Mouse (Mus musculus): ENCODE measurements around the gene Tut7. TPM values are rescaled to one million over a fixed set of nuclear protein-coding genes. Genes with fewer than 3 reads are reported as not detected.
"Not testable (repeated sequence)": the region's sequence is repeated elsewhere in the genome, so short reads cannot be mapped to it uniquely, and the experiment has no call there.

Gene Tut7
- polyA plus RNA-seq, 1 experiment: 36.6 TPM

DNA sequence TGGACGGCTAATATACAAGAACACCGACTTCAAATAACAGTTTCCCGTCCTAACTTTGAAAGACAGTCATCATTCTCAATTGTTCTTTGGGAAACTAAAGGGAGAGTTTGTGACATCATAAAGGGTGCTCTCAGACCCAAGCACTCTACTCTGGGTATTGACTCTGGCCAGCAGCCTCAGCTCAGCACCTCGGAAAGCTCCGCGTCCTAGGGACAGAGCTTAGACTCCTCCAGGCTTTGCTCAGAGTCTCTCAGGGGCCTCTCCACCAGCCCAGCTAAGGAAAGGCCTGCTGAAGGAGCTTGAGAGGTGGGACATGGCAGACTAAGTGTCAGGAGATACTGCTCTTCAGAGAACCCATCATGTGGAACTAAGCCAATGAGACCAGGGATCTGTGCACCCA, 76.8 kb downstream of the Tut7 start:
- no peak overlapping the region for H3K4me3 ChIP-seq (ENCODE audit: insufficient read depth, low read length)
- TF ChIP-seq POLR2A (IDR thresholded peaks at IDR 0.05; ENCODE audit: extremely low read depth, insufficient read depth, low read length) (no peak), CTCF (IDR thresholded peaks at IDR 0.05; ENCODE audit: extremely low read depth, insufficient read depth, low read length) (no peak)
- peaks cover 5% of the 10 kb centered on the region for H3K4me1 ChIP-seq (ENCODE audit: control insufficient read depth, insufficient read depth, low read length)
- no peak overlapping the region for H3K27ac ChIP-seq (ENCODE audit: insufficient read depth, low read length)

DNA sequence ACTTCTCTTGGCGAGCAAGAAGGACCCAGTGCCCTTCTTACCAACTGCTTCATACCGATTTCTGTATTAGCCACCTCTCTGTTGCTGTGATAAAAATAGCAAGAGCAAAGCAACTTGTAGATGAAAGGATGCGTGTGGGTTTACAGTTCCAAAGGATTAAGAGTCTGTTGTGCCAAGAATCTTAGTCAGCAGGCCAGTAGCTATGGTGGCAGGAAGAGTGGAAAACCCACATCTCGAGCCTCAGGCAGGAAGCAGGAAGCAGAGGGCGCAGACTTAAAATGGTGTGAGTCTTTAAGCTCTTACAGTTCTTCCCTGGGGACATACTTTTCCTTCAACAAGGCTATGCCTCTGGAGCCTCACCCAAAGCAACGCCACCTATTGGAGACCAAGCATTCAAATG, 77.5 kb downstream of the Tut7 start:
- H3K27ac ChIP-seq (ENCODE audit: insufficient read depth, low read length): no peak overlapping the region
- H3K4me1 ChIP-seq (ENCODE audit: control insufficient read depth, insufficient read depth, low read length): peaks cover 5% of the 10 kb centered on the region
- TF ChIP-seq POLR2A (IDR thresholded peaks at IDR 0.05; ENCODE audit: extremely low read depth, insufficient read depth, low read length): no peak
- no peak for TF ChIP-seq CTCF (IDR thresholded peaks at IDR 0.05; ENCODE audit: extremely low read depth, insufficient read depth, low read length)
- H3K4me3 ChIP-seq (ENCODE audit: insufficient read depth, low read length): no peak overlapping the region

DNA sequence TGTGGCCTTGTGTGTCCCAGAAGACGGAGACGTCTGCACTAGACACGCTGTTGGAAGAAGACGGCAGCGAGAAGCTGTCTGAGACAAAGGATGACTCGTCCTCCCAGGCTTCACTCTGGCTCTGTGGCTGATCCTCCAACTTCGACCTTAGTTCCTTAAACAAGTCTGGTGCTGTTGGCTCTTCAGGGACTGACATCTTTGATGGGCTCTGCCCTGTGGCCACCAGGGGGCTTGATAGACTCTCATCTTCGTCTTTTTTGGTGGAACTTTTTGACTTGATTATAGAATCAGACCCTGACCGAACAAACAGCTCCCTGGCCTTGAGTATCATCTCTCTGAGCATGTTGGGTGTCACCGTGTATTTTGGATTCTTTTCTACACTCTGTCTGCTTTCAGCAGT, 81.2 kb downstream of the Tut7 start:
- Histone ChIP-seq H3K4me3 (ENCODE audit: insufficient read depth, low read length) (no peak overlapping the region), H3K27ac (ENCODE audit: insufficient read depth, low read length) (no peak overlapping the region), H3K4me1 (ENCODE audit: control insufficient read depth, insufficient read depth, low read length) (peaks cover 1% of the 10 kb centered on the region; the same call in 1 of the 2 replicates)
- TF ChIP-seq POLR2A (IDR thresholded peaks at IDR 0.05; ENCODE audit: extremely low read depth, insufficient read depth, low read length) (no peak), CTCF (IDR thresholded peaks at IDR 0.05; ENCODE audit: extremely low read depth, insufficient read depth, low read length) (no peak)

DNA sequence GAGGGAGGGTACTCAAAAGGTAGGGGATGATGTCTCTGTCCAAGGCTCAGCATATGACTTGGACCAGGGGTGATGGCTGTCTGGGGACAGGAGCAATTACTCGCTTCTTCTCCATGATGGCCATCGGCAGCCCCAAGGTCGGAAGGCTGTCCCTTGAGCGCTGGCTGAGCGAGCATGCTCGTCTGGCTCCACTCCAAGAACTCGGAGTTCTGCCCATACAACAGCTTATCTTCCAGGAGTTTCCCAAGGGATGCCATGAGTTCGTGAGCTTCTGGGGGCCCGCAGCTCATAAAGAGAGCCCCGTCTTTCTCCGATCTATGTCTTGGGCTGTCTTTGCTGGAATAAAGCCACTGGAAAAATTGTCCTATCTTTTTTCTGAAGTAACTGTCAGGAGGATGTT, 81.9 kb downstream of the Tut7 start:
- H3K4me1 ChIP-seq (ENCODE audit: control insufficient read depth, insufficient read depth, low read length): peaks cover 1% of the 10 kb centered on the region; the same call in 1 of the 2 replicates
- H3K4me3 ChIP-seq (ENCODE audit: insufficient read depth, low read length): no peak overlapping the region
- H3K27ac ChIP-seq (ENCODE audit: insufficient read depth, low read length): no peak overlapping the region
- TF ChIP-seq CTCF (IDR thresholded peaks at IDR 0.05; ENCODE audit: extremely low read depth, insufficient read depth, low read length) (no peak), POLR2A (IDR thresholded peaks at IDR 0.05; ENCODE audit: extremely low read depth, insufficient read depth, low read length) (no peak)

DNA sequence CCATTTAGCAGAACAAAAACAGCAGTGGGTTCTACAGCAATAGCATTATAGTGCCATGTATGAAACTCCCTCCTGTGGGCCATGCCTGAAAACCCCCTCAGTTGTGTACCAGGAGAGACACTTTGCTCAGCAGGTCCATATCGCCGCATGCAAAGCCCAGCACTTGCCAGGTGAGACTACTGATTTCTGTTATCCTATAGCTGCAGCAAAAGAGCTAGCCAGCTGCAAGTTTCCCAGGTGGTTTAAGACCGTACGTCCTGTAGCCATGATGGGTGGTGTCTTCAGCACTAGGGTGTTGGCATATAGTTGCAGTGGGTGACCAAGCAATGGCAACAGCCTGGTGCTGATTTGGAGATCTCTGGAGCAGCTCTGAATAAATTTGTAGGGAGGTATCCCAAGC, 83.5 kb downstream of the Tut7 start:
- Histone ChIP-seq H3K4me3 (ENCODE audit: insufficient read depth, low read length) (no peak overlapping the region), H3K4me1 (ENCODE audit: control insufficient read depth, insufficient read depth, low read length) (no peaks in the 10 kb centered on the region), H3K27ac (ENCODE audit: insufficient read depth, low read length) (no peak overlapping the region)
- TF ChIP-seq CTCF (IDR thresholded peaks at IDR 0.05; ENCODE audit: extremely low read depth, insufficient read depth, low read length) (no peak), POLR2A (IDR thresholded peaks at IDR 0.05; ENCODE audit: extremely low read depth, insufficient read depth, low read length) (no peak)

DNA sequence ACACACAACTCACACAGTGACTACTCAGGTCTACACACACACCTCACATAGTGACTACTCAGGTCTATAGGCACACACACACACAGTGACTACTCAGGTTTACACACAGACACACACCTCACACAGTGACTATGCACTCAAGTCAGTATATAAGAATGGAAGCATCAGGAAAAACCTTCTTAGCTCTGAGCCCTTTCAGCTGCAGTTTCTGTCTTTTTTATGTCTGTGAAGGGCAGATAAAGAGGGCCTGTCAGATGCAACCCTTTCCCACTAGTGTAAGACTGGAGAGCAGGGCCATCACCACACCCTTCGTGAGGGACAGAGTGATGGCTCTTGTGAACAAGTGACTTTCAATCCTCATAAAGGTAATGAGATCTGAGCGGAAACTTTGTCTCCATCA, 84.5 kb downstream of the Tut7 start:
- no peak for TF ChIP-seq CTCF (IDR thresholded peaks at IDR 0.05; ENCODE audit: extremely low read depth, insufficient read depth, low read length)
- TF ChIP-seq POLR2A (IDR thresholded peaks at IDR 0.05; ENCODE audit: extremely low read depth, insufficient read depth, low read length): no peak
- H3K27ac ChIP-seq (ENCODE audit: insufficient read depth, low read length): no peak overlapping the region
- H3K4me3 ChIP-seq (ENCODE audit: insufficient read depth, low read length): no peak overlapping the region
- no peaks in the 10 kb centered on the region for H3K4me1 ChIP-seq (ENCODE audit: control insufficient read depth, insufficient read depth, low read length)

DNA sequence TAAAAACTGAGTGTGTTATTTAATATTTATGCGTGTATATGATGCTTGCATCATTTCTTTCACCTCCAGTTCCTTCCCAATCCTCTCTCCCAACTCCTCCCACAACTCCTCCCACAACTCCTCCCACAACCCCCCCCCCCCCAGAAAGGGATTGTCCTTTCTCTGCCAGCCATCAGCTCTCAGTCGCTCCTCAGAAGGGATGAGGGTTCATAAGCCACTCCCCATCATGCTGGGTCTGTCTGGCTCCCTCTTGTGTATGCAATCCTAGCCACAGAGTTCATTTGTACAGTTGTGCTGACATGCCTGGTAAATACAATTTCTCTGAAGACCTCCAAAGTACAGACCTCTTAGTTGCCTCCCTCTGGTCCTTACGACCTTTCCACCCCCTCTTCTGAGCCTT, 87.8 kb downstream of the Tut7 start:
- TF ChIP-seq POLR2A (IDR thresholded peaks at IDR 0.05; ENCODE audit: extremely low read depth, insufficient read depth, low read length) (no peak), CTCF (IDR thresholded peaks at IDR 0.05; ENCODE audit: extremely low read depth, insufficient read depth, low read length) (no peak)
- H3K27ac ChIP-seq (ENCODE audit: insufficient read depth, low read length): no peak overlapping the region
- H3K4me1 ChIP-seq (ENCODE audit: control insufficient read depth, insufficient read depth, low read length): no peaks in the 10 kb centered on the region
- no peak overlapping the region for H3K4me3 ChIP-seq (ENCODE audit: insufficient read depth, low read length)

DNA sequence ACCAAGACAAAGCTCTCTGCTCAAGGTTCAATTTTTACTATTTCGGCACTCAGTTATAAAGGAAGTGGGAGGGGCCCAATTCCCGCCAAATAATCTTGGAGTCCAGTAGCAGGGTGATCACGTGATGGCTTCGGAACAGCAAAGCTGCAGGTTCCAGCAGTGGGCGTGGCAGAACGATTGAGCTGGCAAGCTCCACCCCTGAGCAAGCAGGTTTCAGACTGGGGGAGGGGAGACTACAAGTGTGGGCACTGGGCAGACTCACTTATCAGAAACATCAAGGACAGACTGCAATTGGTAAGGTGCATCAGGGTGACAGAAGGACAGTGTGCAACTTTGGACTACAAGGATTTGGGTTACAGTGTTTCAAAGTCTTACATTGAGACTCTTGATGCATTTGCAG, 88.6 kb downstream of the Tut7 start:
- not testable (repeated sequence) for H3K4me3 ChIP-seq (ENCODE audit: insufficient read depth, low read length); H3K27ac ChIP-seq (ENCODE audit: insufficient read depth, low read length); H3K4me1 ChIP-seq (ENCODE audit: control insufficient read depth, insufficient read depth, low read length)

DNA sequence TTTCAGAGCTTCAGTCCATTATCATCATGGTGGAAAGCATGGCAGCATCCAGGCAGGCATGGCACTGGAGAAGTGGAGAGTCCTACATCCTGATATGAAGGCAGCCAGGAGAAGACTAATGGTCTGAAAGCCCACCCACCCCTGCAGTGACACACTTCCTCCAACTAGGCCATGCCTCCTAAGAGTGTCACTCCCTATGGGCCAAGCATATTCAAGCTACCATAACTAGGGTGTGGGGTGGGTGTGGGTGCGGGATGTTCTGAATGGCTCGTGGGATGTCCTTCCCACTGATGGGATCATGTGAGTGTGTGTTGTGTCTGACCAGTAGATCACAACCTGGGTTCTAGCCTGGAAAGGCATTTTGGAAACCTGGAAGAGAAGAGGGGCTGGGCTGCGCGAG, 89.0 kb downstream of the Tut7 start:
- Histone ChIP-seq H3K4me3 (ENCODE audit: insufficient read depth, low read length) (no peak overlapping the region), H3K27ac (ENCODE audit: insufficient read depth, low read length) (no peak overlapping the region), H3K4me1 (ENCODE audit: control insufficient read depth, insufficient read depth, low read length) (no peaks in the 10 kb centered on the region)
- TF ChIP-seq CTCF (IDR thresholded peaks at IDR 0.05; ENCODE audit: extremely low read depth, insufficient read depth, low read length): no peak
- TF ChIP-seq POLR2A (IDR thresholded peaks at IDR 0.05; ENCODE audit: extremely low read depth, insufficient read depth, low read length): no peak

DNA sequence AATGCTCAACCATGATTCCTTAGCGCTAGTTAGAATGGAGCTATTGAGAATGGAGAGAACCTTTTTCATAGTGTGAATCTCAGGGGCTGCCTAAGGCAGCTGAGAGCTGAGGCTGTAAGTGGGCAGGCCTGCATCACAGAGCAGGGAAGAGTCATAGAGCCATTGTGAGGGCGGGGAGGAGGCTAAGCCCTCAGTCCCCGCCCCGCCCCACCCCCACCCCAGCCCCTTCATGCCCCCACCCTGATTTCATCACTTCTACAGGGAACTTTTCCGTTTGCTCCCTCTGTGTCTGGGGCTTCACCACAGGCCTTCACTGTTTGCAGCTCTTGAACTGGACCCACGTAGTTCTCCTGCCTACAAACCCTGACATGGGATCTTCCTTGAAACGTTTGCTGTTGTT, 91.3 kb downstream of the Tut7 start, which contains the start of gene Spata31d1d:
TSS of gene Spata31d1d (minus strand) at position 101 of the 400 bp plus-strand sequence.
- Histone ChIP-seq H3K27ac (ENCODE audit: insufficient read depth, low read length) (no peak within 1 kb of the TSS), H3K4me1 (ENCODE audit: control insufficient read depth, insufficient read depth, low read length) (no peaks in the 10 kb centered on the region), H3K4me3 (ENCODE audit: insufficient read depth, low read length) (no peak within 1 kb of the TSS)
- TF ChIP-seq POLR2A (IDR thresholded peaks at IDR 0.05; ENCODE audit: extremely low read depth, insufficient read depth, low read length): no peak

All from cortical plate, adult 2 months (tissue).